13 mouse cellular contexts compared by ENCODE assay signal in the genomic region with DNA sequence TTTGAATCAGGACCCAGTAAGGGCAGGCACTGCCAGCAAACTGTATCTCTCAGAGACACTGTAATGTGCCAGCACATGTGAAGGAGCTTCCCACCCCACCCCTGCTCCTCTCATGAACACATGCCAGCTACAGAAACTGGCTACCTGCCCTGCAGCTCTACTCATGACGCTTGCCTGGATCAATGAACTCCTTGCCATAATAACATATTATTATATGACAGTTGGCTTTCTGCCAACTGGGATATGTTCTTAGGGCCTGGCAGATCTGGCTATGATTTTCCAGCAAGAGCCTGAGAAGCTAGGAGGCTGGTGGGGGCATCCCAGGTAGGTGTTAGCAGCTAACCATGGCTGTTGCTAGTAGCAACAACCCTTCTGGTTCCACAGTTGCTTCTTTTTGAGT.
DNase-seq lines count a peak whose midpoint lies in the region; ATAC-seq lines count a peak whose summit lies in the region.
"Had no signal": no experiment of that assay in that cellular context is flagged by ENCODE, and none has a peak within 500 bp of the region (broad histone marks: within the 10 kb centered on the region; RNA-seq: fewer than 3 reads in every experiment).

No protein-coding gene starts in this region.

- no peaks in the 10 kb centered on the region for H3K9me3 ChIP-seq in embryonic facial prominence, embryonic 13.5 days
- H3K9me3 ChIP-seq in embryonic facial prominence, embryonic 10.5 days, result peaks cover 4% of the 10 kb centered on the region; the same call in 1 of the 2 replicates
- H3K9me3 ChIP-seq: embryonic facial prominence, embryonic 15.5 days; heart, embryonic 12.5 days; limb, embryonic 15.5 days; midbrain, embryonic 12.5 days had no signal

- no peak for DNase-seq in embryonic facial prominence, embryonic 10.5 days (ENCODE audit: low spot score)
- DNase-seq in layer of hippocampus, postnatal 10 days (ENCODE audit: low spot score in 2 of 2), result peak; percentile 25 to 39
- DNase-seq in layer of hippocampus, adult 9-10 months (ENCODE audit: low spot score), result no peak
- peak; percentile 37 to 40 for DNase-seq in right cerebral cortex, adult 2 months (ENCODE audit: low spot score in 2 of 2)
- no peak for DNase-seq in right cerebral cortex, postnatal 14 days
- no peak for DNase-seq in Muller cell, postnatal 12 days (ENCODE audit: inconsistent ontology term)
- DNase-seq in cerebellum, adult 11 months, result no peak
- DNase-seq: gastrocnemius, postnatal 14 days had no signal

- H3K4me1 ChIP-seq in embryonic facial prominence, embryonic 13.5 days, result peaks cover 40% of the 10 kb centered on the region
- peaks cover 18% of the 10 kb centered on the region for H3K4me1 ChIP-seq in embryonic facial prominence, embryonic 10.5 days

- H3K36me3 ChIP-seq in embryonic facial prominence, embryonic 13.5 days, result peaks cover 6% of the 10 kb centered on the region; the same call in 1 of the 2 replicates
- peaks cover 9% of the 10 kb centered on the region for H3K36me3 ChIP-seq in embryonic facial prominence, embryonic 10.5 days (replicated peaks)
- H3K36me3 ChIP-seq: embryonic facial prominence, embryonic 15.5 days; limb, embryonic 15.5 days had no signal

- H3K27me3 ChIP-seq in embryonic facial prominence, embryonic 13.5 days, result no peaks in the 10 kb centered on the region
- no peaks in the 10 kb centered on the region for H3K27me3 ChIP-seq in embryonic facial prominence, embryonic 10.5 days (replicated peaks; ENCODE audit: low read depth, poor library complexity, severe bottlenecking)
- H3K27me3 ChIP-seq: embryonic facial prominence, embryonic 15.5 days; heart, embryonic 12.5 days; limb, embryonic 15.5 days; midbrain, embryonic 12.5 days had no signal

- WGBS in embryonic facial prominence, embryonic 13.5 days, result 16% methylated on average over 1 of the region's 1 CpGs
- 90% methylated on average over 1 of the region's 1 CpGs for WGBS in embryonic facial prominence, embryonic 10.5 days

- no peak overlapping the region for H3K9ac ChIP-seq in embryonic facial prominence, embryonic 13.5 days
- H3K9ac ChIP-seq: embryonic facial prominence, embryonic 15.5 days; heart, embryonic 12.5 days; limb, embryonic 15.5 days; midbrain, embryonic 12.5 days had no signal

- peak; percentile 43; the same call in 1 of the 2 replicates for ATAC-seq in embryonic facial prominence, embryonic 13.5 days (ENCODE audit: insufficient number of reproducible peaks, insufficient read depth, low FRiP score, low TSS enrichment, low read depth)

- no peak overlapping the region for H3K4me2 ChIP-seq in embryonic facial prominence, embryonic 13.5 days
- H3K4me2 ChIP-seq: embryonic facial prominence, embryonic 15.5 days; heart, embryonic 12.5 days; limb, embryonic 15.5 days; midbrain, embryonic 12.5 days had no signal

- no peak overlapping the region for H3K4me3 ChIP-seq in embryonic facial prominence, embryonic 13.5 days
- no peak overlapping the region for H3K4me3 ChIP-seq in embryonic facial prominence, embryonic 10.5 days
- H3K4me3 ChIP-seq: embryonic facial prominence, embryonic 15.5 days; heart, embryonic 12.5 days; limb, embryonic 15.5 days; midbrain, embryonic 12.5 days had no signal

- no peak overlapping the region for H3K27ac ChIP-seq in embryonic facial prominence, embryonic 13.5 days
- no peak overlapping the region for H3K27ac ChIP-seq in embryonic facial prominence, embryonic 10.5 days (replicated peaks)
- H3K27ac ChIP-seq: embryonic facial prominence, embryonic 15.5 days; limb, embryonic 15.5 days; midbrain, embryonic 12.5 days had no signal

Comparison
In these comparisons a context has a peak if more than half of its experiments do, and no peak if none do; other contexts are left out.
1. DNase-seq: peak in layer of hippocampus, postnatal 10 days (2 of 2) and right cerebral cortex, adult 2 months (2 of 2); none in embryonic facial prominence, embryonic 10.5 days (single experiment), layer of hippocampus, adult 9-10 months (single experiment), right cerebral cortex, postnatal 14 days (single experiment), Muller cell, postnatal 12 days (single experiment) and cerebellum, adult 11 months (single experiment).